Mouse (Mus musculus) thymus, adult 2 months (tissue): ENCODE measurements around the gene G3bp2. TPM values are rescaled to one million over a fixed set of nuclear protein-coding genes. Genes with fewer than 3 reads are reported as not detected.

Source experiments
- DNase-seq: peaks from one replicate; pipeline ENCODE4 v3.0.0; 2021
- H3K27ac ChIP-seq: fragments of 200-500 bp; 2 replicates; pipeline ENCODE4 v1.5.1; 2012; ENCODE audit warnings: low read length, control low read depth; ENCODE audit not compliant: control insufficient read depth, insufficient read depth
- H3K27me3 ChIP-seq: fragments of 200-500 bp; 2 replicates; pipeline ENCODE4 v1.6.1; 2012; ENCODE audit warnings: mild to moderate bottlenecking, low read length, moderate library complexity, mixed read lengths; ENCODE audit not compliant: control insufficient read depth, insufficient read depth
- H3K36me3 ChIP-seq: fragments of 200-500 bp; 2 replicates; pipeline ENCODE4 v1.6.1; 2012; ENCODE audit warnings: mild to moderate bottlenecking, low read length, moderate library complexity; ENCODE audit not compliant: control insufficient read depth, insufficient read depth
- H3K4me1 ChIP-seq: fragments of 200-500 bp; replicated peaks from 2 replicates; pipeline ENCODE4 v1.6.1; 2012; ENCODE audit warnings: low read length; ENCODE audit not compliant: control insufficient read depth, insufficient read depth
- H3K4me3 ChIP-seq: fragments of 200-500 bp; 2 replicates; pipeline ENCODE4 v1.5.1; 2012; ENCODE audit warnings: mild to moderate bottlenecking, low read length, control low read depth, moderate library complexity; ENCODE audit not compliant: control insufficient read depth, insufficient read depth
- CTCF ChIP-seq: fragments of 200-500 bp; IDR thresholded peaks from 2 replicates; pipeline ENCODE4 v1.5.1; 2012; ENCODE audit warnings: mild to moderate bottlenecking, control low read depth, low read length, moderate library complexity, borderline replicate concordance; ENCODE audit not compliant: control insufficient read depth, poor library complexity, insufficient read depth; ENCODE audit errors: extremely low read depth
- POLR2A ChIP-seq: fragments of 200-500 bp; IDR thresholded peaks from 2 replicates; pipeline ENCODE4 v1.6.1; 2012; ENCODE audit warnings: mild to moderate bottlenecking, low read length, control low read depth, moderate library complexity; ENCODE audit not compliant: control insufficient read depth, poor library complexity, insufficient read depth; ENCODE audit errors: extremely low read depth
- WGBS: fragments of 180-500 bp; shearing (Covaris S2); methylation state at CpG from one replicate; pipeline ENCODE4 v1.1.7; 2018; 5-methylcytosine and 5-hydroxymethylcytosine counted together
- polyA plus RNA-seq: library from polyadenylated mRNA; depleted of rRNA; stranded (reverse); fragments of >200 nt; gene quantifications from 2 replicates; pipeline ENCODE4 v1.2.3, GENCODE M21; 2012

G3bp2 gene
- polyA plus RNA-seq, 1 experiment, result 28.3 TPM

DNA sequence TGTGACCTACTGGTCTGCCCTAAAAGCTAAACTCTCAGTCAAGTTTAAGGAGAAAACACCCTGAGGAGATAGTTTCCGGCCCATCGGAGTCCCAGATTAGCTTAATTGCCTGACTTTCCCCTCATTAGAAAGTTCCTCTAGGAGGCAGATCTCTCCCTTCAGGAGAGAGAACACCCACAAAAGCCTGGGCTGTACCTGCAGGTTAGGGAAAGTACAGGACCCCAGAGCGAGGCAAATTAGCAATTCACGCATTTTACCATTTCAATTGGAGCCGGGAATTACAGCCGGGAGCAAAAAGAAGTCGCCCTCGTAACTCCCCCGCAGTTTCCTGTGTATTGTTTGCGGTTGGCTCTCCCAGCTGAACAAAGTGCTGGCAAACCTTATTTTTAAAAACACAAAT is 29.1 kb upstream of the G3bp2 start:
- H3K27ac ChIP-seq, result no peak overlapping the region
- TF ChIP-seq CTCF (no peak), POLR2A (no peak)
- WGBS, result 27% methylated on average over 10 of the region's 10 CpGs
- H3K27me3 ChIP-seq, result no peaks in the 10 kb centered on the region
- no peak overlapping the region for H3K4me3 ChIP-seq
- H3K36me3 ChIP-seq, result no peaks in the 10 kb centered on the region
- H3K4me1 ChIP-seq, result peaks cover 5% of the 10 kb centered on the region
- DNase-seq, result no peak

GRCm38 (mm10) chr5:92112175-92112574 is 28.7 kb upstream of the G3bp2 start:
- no peak overlapping the region for H3K27ac ChIP-seq
- peaks cover 7% of the 10 kb centered on the region for H3K4me1 ChIP-seq
- DNase-seq, result no peak
- TF ChIP-seq CTCF (no peak), POLR2A (no peak)
- H3K36me3 ChIP-seq, result no peaks in the 10 kb centered on the region
- WGBS, result 54% methylated on average over 6 of the region's 6 CpGs
- H3K27me3 ChIP-seq, result no peaks in the 10 kb centered on the region
- H3K4me3 ChIP-seq, result no peak overlapping the region

- Histone ChIP-seq H3K27me3 (no peaks in the 10 kb centered on the region), H3K36me3 (no peaks in the 10 kb centered on the region), H3K4me1 (peaks cover 17% of the 10 kb centered on the region), H3K27ac (no peak overlapping the region), H3K4me3 (no peak overlapping the region)
- no peak for DNase-seq
- TF ChIP-seq POLR2A (no peak), CTCF (no peak)
- WGBS, result 94% methylated on average over 5 of the region's 5 CpGs
These were observed 27.4 kb upstream of the G3bp2 start for GRCm38 (mm10) chr5:92110818-92111355.

DNA sequence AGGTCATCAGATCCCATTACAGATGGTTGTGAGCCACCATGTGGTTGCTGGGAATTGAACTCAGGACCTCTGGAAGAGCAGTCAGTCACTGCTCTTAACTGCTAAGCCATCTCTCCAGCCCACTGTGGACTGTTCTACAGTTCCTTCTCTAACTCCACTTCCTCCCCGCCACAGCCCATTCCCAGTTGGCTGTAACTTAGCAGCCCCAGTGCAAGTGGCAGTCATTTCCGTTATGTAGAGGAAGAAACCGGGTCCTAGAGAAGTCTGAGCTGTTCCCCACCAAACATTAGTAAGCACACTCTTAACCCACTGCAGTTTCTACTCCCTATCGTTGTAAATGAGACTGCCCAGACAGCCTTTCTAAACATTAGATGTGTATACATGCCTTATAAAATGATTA is 23.8 kb upstream of the G3bp2 start:
- peaks cover 36% of the 10 kb centered on the region for H3K4me1 ChIP-seq
- WGBS, result 40% methylated on average over 4 of the region's 4 CpGs
- H3K27me3 ChIP-seq, result no peaks in the 10 kb centered on the region
- no peak overlapping the region for H3K4me3 ChIP-seq
- peak; percentile 11 for DNase-seq
- no peaks in the 10 kb centered on the region for H3K36me3 ChIP-seq
- 0 out of 2 replicates have a peak overlapping the region, but pooled peaks have one; percentile 20 for H3K27ac ChIP-seq
- no peak for TF ChIP-seq CTCF
- no peak for TF ChIP-seq POLR2A

DNA sequence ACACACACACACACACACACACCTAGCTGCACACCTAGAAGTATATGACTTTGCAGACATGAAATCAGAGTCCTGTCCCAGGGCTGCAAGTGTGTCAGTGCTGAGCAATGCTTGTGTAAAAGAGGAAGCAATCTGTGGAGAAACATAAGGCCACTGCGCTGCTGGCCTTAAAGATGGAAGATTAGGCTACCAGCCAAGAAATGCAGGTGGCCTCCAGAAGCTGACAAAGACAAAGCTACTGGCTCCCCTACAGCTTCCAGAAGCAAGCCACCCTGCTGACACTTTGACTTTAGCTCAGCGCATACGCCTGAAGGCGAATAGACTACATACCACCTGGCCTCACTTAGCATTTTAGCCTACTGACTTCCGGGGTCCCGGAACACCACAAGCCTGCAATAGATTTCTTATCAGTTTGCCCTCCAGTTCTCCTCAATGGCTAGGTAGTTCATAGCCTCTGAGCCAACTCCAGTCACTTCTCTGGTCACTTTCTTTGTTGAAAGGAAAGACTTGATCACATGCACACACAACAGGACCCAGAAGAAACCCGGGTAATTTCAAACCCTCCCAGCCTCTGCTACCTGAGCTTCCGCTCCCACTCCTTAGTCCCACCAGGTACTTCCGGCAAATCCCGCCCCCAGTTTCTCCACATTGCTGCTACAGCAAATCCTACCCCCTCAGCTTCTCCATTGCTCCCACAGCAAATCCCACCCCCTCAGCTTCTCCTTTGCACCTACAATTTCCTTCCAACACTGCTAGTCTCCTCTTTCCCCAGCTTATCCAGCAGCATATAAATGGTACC is 23.0 kb upstream of the G3bp2 start:
- Histone ChIP-seq H3K4me3 (no peak overlapping the region), H3K4me1 (peaks cover 37% of the 10 kb centered on the region), H3K36me3 (no peaks in the 10 kb centered on the region), H3K27ac (peak overlapping the region; percentile 62), H3K27me3 (no peaks in the 10 kb centered on the region)
- peak; percentile 48 for DNase-seq
- WGBS, result 20% methylated on average over 10 of the region's 10 CpGs
- TF ChIP-seq POLR2A (no peak), CTCF (no peak)

- Histone ChIP-seq H3K4me1 (peaks cover 37% of the 10 kb centered on the region), H3K27me3 (no peaks in the 10 kb centered on the region), H3K36me3 (no peaks in the 10 kb centered on the region), H3K4me3 (no peak overlapping the region), H3K27ac (no peak overlapping the region)
- DNase-seq, result no peak
- WGBS, result 62% methylated on average over 13 of the region's 13 CpGs
- TF ChIP-seq CTCF, result no peak
- no peak for TF ChIP-seq POLR2A
These were observed 20.4 kb upstream of the G3bp2 start for GRCm38 (mm10) chr5:92103816-92104415.

DNA sequence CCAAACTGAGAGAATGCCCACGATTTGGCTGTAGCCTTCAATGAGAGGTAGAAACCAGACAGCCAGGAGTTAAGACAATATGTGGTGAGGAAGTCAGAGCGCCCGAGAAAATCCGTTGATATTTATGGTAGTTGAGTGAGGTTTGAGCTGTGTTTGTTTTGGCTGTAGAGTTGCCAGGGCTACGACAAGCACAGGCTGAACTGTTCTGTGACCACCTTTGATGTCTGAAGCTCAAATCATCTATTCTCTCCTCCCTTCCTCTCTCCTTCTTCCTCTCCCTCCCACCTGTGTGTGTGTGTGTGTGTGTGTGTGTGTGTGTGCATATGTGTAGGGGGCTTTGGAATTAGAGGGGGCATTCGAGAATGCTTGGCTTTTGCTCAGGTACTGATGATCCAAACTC is 19.5 kb upstream of the G3bp2 start:
- 2% methylated on average over 6 of the region's 6 CpGs for WGBS
- TF ChIP-seq POLR2A (no peak), CTCF (no peak)
- H3K27me3 ChIP-seq, result no peaks in the 10 kb centered on the region
- no peaks in the 10 kb centered on the region for H3K36me3 ChIP-seq
- H3K4me3 ChIP-seq, result no peak overlapping the region
- DNase-seq, result no peak
- peaks cover 37% of the 10 kb centered on the region for H3K4me1 ChIP-seq
- no peak overlapping the region for H3K27ac ChIP-seq
